Mouse (Mus musculus) CH12.LX (cell line): ENCODE data around the gene Abi3bp.

ENCODE experiments used
- CHD1 ChIP-seq: IDR thresholded peaks from 2 replicates; pipeline ENCODE4 v1.6.1; 2012; ENCODE audit warnings: low read depth, low read length, improper control_type of control experiment, inconsistent platforms
- CHD2 ChIP-seq: IDR thresholded peaks from 2 replicates; pipeline ENCODE4 v1.6.1; 2011; ENCODE audit warnings: low read length, improper control_type of control experiment
- E2F4 ChIP-seq: IDR thresholded peaks from 2 replicates; pipeline ENCODE4 v1.6.1; 2011; ENCODE audit warnings: low read depth, low read length, improper control_type of control experiment; ENCODE audit not compliant: insufficient replicate concordance
- SMC3 ChIP-seq: IDR thresholded peaks from 2 replicates; pipeline ENCODE4 v1.6.1; 2011; ENCODE audit warnings: low read depth, low read length, improper control_type of control experiment

DNA sequence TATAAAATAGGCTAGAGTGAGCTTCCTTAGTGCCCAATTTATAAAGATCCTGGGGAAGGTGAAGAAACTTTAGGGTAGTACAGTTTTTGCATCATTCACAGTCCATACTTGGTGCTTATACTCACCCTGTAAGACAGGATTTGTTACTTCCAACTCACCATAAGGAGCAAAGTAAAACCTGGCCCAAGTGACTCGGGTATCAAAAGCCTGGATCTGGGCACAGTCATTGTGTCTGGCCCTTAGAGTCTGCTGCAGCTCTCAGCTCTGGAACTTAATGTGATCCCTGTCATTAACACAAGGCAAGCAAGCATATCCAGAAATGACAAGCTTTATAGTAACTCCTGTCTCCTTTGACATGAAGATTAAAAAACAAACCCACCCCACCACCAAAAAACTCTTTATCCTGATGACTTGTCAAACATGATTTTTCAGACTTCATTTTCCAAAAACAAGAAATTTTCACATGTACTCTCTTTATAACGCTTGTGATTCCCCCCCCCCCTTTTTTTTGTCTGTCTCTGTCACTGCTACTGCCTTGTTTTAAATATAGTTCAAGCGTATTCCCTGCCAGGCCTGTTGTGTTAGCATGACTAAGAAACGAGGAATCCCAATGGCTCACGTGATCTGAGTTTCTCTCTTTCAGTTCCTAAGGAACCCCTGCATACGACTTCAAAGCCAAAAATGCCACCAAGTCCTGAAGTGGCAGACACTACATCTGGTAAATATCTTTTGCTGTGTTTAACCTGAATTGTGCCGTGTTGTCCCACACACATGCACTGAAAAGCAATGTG, 168.9 kb downstream of the Abi3bp start:
- TF ChIP-seq E2F4 (no peak), SMC3 (no peak), CHD2 (no peak), CHD1 (no peak)
